Mouse (Mus musculus) retina, adult 2 months (tissue): ENCODE results near the gene Dpp6.

Source experiments
- DNase-seq: peaks from one replicate; pipeline ENCODE4 v3.0.0-alpha.2; 2012; ENCODE audit warnings: low read depth, low spot score

Dpp6 gene

GRCm38 (mm10) chr5:27194975-27195374 lies 378.0 kb downstream of the Dpp6 start:
- DNase-seq = no peak

DNA sequence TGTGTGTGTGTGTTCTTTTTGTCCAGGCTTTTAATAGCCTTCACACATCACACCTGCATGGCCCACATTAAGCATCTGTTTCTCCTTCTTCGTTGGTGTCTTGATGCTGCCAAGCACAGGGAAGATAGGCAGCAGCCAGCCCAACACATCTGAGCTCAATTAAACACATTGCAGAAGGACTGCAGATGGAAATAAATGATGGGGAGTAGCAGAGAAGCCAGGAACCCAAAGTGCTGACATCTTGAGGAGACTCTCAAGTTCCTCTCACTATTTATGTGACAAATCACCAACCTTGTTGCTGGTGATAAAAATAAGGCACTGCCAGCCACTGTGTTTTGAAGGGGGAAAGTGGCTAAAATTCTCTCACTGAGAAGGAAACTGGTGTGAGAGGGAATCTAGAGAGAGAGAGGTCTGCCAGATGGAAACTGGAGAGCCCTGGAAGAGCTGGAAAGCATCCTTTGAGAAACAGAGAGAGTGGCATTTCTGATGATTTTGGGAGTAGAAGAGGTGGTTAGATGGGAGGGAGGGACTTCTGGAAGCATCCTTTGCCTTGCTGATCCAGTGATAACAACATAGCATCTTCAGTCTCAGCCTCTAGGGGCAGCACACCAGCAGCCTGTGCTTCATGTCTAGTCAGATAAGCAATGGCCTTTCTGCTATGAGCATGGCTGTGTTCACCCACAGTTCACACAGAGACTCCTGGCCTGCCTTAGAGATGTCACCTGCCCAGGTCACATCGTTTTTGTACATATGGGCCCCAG lies 383.8 kb downstream of the Dpp6 start:
- no peak for DNase-seq

GRCm38 (mm10) chr5:27203131-27203530 lies 386.1 kb downstream of the Dpp6 start:
- DNase-seq = no peak

- DNase-seq = no peak
Measured at GRCm38 (mm10) chr5:27204721-27205120, 387.7 kb downstream of the Dpp6 start.

DNA sequence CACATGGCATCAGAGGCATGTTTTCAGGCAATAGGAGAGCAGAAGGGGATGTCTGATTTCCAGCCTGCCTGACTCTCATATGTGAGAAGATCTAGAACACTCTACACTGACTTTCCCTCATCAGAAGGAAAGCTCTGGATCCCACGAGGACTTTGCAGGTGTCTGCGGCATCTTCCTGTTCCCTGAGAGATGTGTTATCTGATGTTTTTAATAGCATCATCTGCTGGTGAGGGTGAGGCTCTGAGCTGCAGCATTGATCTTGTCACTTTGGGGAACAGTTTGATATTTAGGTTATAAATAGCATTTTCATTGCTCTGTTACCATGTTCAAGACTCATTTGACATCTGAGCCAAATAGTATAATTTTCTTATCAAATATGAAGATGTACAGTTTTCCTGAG lies 388.8 kb downstream of the Dpp6 start:
- no peak for DNase-seq

DNA sequence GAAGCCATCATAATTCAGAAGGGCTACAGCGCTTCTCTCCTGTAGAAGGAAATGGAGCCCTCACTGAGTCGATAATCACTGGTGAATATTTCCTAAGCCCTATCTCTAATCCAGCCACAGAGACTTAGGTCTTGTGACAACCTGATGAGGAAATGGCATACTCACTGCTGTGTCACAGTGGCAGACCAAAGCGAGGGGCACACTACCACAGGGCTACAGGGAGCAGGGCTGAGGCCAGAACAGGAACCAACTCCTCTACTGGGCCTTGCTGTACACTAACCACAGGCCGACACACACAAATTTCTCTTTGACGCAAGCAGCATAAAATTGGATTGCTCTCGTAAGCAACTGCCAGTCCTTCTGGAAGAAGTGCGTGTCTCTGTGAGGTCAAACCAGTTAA lies 389.2 kb downstream of the Dpp6 start:
- no peak for DNase-seq

GRCm38 (mm10) chr5:27220116-27220515 lies 403.1 kb downstream of the Dpp6 start:
- DNase-seq = no peak

DNA sequence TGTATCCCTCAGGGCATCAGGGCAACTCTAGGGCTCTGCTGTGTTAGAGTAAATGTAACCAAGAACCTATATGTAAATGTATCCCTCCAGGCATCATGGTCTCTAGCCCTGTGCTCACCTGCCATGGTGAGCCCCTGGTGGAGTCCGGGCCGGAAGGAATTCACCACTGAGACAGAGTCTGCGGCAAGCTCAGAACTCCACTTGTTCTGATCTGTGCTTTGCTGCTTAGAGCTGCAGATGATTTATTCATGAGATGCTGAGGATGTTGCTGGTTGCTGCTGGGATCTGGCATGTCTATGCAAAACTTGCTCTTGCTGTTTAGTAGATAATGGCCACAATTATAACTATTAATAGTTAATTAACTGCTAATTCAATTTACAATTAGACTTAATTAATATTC lies 425.1 kb downstream of the Dpp6 start:
- no peak for DNase-seq

DNA sequence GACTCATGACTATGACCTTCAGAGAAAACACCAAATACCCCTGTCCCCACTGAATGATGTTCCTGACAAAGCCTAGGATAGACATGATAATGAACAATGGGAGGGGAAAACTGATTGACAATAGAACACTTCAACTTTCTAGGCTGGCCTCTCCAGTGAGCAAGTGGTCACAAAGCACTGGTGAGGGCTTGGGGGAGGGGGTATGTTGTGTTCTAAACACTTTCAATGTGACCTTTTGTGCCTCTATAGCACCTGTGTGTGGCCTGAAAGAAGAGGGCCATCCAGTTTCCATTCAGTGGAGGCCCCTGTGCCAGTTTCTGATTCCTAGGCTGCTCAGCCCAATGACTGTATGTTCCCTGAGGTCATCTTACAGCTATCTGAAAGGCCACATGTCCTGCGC lies 426.2 kb downstream of the Dpp6 start:
- no peak for DNase-seq

- no peak for DNase-seq
Measured at GRCm38 (mm10) chr5:27247793-27248192, 430.8 kb downstream of the Dpp6 start.

DNA sequence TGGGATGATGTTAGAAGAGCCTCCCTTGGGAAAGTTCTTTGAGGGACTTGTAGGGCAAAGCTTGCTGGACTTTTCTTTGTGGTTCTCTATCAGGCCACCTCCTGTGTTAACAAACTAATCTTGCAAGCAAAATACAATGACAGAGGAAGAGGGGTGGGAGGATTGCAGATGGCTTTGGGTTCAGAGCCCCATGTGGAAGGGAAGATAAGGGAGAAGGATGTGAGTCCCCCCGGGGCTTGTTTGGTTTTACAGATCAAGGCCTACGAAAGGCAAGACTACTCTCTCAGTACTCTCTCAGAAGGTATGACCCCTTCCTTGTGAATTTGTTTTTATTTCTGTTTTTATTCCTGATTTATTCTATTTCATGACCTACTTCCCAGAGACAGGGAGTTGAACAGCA lies 431.7 kb downstream of the Dpp6 start:
- no peak for DNase-seq

DNA sequence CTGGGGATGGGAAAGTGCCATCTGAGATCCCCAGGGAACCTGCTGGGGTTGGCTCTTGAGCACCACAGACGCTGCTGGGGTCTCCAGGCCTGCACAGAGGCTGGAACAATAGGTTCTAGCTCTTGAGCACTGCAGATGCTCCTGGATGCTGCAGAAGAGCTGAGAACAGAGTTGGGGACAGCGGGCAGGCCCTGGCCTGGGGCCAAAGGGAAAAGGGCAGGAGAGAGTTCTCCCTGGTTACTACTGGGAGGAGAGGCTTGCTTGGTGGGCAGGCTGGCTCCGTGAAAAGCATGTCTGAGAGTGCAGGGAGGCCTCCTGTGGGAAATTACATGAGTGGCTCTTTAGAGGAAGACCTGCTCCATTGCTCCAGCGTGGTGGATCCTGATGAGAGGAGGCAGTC lies 432.9 kb downstream of the Dpp6 start:
- DNase-seq = no peak

DNA sequence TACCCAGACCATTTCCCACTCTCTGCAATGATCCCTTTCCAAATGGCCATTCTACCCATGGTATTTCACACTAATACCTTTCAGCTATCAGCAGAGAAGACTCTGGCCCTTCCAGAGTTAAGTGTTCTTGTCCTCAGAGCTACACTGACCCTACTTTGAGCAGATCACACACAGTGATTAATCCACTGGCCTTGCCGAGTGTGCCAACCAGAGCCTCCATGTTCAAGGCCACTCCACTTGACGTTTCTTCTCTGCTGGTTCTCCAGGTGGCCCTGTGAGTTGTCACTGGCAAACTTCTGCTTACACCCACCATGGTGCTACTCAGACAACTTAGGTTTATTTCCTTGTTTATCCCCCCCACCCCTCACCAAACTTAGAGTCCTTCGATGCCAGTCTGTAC lies 433.9 kb downstream of the Dpp6 start:
- DNase-seq = no peak

DNA sequence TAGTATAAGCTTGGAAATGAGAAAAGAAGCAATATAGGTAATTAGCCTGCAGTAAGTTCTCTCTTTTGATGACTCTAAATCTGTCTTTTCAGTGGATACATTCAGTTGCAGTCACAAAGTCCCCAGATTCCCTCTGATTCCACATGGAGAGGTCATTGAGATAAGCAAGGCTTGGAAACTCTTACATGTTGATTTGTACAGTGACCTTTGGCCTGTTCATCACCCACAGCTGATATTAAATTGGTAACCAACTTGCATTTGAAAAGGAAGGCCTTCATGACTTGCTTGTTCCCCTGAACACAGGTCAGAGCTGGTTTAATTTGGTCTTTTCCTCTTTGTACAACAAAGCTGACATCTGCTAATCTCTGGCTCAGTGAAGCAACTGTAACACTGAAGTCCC lies 434.4 kb downstream of the Dpp6 start:
- no peak for DNase-seq

DNA sequence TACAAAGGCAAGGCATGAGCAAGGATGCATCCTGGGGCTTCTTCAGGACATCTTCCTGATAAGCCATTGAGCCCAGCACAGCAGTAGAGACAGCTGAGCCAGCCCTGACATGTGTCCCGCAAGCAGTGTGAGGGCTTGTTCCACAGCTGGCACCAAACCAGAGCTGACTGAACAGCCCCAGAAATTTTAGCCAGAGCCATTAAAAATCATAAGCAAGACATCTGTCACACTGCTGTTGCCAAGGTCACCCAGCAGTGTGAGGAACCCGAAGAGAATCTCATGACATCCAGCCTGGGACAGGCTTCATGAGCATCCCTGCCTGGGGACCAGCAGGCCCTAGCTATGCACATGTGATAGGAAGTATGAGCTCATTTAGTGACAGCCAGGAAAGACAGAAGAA lies 438.2 kb downstream of the Dpp6 start:
- no peak for DNase-seq

DNA sequence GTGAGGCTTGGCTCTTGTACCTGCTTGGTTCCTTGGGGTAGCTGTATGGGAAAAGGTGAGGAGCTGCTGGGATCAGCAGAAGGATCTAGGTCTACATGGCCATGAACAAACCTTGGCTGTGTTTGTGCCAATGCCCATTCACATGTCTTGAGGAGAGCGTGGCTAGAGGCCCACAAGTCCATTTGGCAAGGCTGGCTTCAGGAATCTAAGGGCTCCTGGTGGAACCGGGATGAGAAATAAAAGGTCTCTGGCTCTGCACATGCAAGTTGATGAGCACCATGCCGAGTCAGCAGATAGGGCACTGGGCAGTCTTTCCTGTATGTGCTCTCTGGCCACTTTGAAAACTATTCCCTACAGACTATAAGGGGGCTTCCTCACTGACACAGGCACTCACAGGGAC lies 441.6 kb downstream of the Dpp6 start:
- DNase-seq = no peak

DNA sequence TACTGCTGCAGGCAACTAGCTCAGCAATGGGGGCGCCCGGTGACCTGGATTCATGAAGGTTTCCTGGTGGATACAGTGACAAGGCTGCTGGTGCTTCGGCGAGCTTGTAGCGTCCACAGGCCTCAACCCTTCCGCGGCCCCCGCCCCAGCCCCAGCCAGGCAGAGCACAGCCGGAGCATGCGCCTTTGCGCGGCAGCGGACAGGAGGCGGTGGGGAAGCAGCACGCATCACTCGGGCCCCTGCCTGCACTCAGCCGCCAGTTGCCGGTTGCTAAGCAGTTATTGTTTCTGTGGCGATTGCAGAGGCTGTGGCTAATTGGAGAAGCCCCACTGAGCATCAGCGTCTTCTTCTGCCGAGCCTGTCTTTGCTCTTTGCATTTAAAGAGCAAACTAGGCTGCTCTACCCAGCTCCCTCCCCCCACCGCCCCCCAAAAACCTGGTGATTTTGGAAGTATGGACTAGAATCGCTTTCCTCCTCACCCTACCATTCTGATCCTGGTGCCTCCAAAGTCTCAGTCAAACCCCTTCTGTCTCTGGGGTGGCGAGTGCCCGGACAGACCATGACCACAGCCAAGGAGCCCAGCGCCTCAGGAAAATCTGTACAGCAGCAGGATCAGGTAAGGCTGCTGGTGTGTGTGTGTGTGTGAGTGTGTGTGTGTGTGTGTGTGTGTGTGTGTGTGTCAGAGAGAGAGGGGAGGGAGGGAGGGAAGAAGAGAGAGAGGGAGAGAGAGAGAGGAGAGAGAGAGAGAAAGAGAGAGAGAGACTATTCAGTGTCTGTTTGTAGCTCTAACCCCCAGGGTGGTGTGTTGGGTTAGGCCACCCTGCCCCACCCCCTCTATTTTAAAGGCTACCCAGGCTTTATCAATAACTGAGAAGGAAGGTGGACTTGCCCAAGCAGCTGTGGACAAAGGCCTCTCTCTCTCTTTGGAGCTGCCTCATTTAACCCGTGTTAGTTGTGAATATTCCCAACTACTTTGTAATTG lies 445.0 kb downstream of the Dpp6 start:
- no peak for DNase-seq

DNA sequence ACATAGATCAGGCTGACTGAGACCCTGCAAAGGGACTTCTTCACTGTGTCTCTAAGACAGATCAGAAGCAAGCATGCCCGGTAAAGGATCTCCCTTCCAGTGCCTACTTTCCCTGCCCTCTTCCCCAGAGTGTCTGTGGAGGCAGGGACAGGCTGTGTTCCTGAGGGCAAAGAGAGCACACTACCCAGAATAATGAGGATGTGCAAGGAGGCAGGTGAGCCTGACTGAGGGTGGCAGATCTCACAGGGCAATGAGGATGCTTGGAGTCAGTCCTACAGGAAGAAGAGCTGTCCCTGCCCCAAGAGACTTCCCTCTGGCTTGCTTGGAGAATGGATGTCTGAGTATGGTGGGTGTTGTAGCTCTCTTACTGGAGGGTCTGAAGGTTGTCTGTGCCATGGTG lies 445.7 kb downstream of the Dpp6 start:
- DNase-seq = no peak

DNA sequence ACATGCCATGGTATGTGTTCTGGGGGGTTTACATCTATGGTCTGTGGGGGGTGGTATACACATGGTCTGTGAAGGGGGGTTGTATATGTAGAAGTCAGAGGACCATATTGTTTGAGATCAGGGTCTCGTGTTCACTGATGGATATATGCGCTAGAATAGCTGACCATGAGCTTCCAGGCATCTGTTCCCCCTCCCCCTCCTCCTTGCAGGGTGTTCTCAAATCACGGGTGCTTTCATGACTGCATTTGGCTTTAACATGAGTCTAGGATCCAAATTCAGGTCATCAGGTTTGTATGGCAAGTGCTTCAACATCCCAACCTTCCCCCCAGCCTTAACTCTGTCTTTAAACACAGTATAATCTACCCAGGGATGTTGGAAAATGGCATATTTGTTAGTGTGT lies 448.3 kb downstream of the Dpp6 start:
- no peak for DNase-seq

- DNase-seq = no peak
Measured at GRCm38 (mm10) chr5:27271336-27271735, 454.3 kb downstream of the Dpp6 start.

- DNase-seq = no peak
Measured at GRCm38 (mm10) chr5:27274781-27275395, 457.9 kb downstream of the Dpp6 start.

- DNase-seq = no peak
Measured at GRCm38 (mm10) chr5:27275871-27276270, 458.9 kb downstream of the Dpp6 start.
